Mouse (Mus musculus) intestine, embryonic 15.5 days (tissue): ENCODE data around the gene Nfyc. TPM values are rescaled to one million over a fixed set of nuclear protein-coding genes. Genes with fewer than 3 reads are reported as not detected.

Experiments
- ATAC-seq: fragments of 200-750 bp; cut with Nextera tagmentation; 2 replicates; pipeline ENCODE4 v1.8.0; 2017; ENCODE audit warnings: moderate TSS enrichment, moderate library complexity
- H3K27ac ChIP-seq: fragments of 300-500 bp; sonication (generic); 2 replicates; pipeline ENCODE4 v1.5.1; 2015; ENCODE audit warnings: mild to moderate bottlenecking, inconsistent platforms
- H3K27me3 ChIP-seq: fragments of 300-500 bp; sonication (generic); replicated peaks from 2 replicates; pipeline ENCODE4 v1.6.1; 2015; ENCODE audit warnings: inconsistent platforms
- H3K36me3 ChIP-seq: fragments of 300-500 bp; sonication (generic); 2 replicates; pipeline ENCODE4 v1.6.1; 2015; ENCODE audit warnings: inconsistent platforms
- H3K4me1 ChIP-seq: fragments of 300-500 bp; sonication (generic); replicated peaks from 2 replicates; pipeline ENCODE4 v1.6.1; 2015; ENCODE audit warnings: inconsistent platforms
- H3K4me2 ChIP-seq: fragments of 300-500 bp; sonication (generic); replicated peaks from 2 replicates; pipeline ENCODE4 v1.6.1; 2015; ENCODE audit warnings: mild to moderate bottlenecking, inconsistent platforms
- H3K4me3 ChIP-seq: fragments of 300-500 bp; sonication (generic); replicated peaks from 2 replicates; pipeline ENCODE4 v1.5.1; 2015; ENCODE audit warnings: inconsistent platforms
- H3K9ac ChIP-seq: fragments of 300-500 bp; sonication (generic); 2 replicates; pipeline ENCODE4 v1.6.1; 2015; ENCODE audit warnings: inconsistent platforms
- H3K9me3 ChIP-seq: fragments of 300-500 bp; sonication (generic); 2 replicates; pipeline ENCODE4 v1.6.1; 2016; ENCODE audit warnings: inconsistent platforms
- WGBS: fragments of 180-500 bp; shearing (Covaris S2); methylation state at CpG from one replicate; pipeline ENCODE4 v1.1.7; 2015; 5-methylcytosine and 5-hydroxymethylcytosine counted together
- polyA plus RNA-seq: library from polyadenylated mRNA; unstranded; fragments of >200 nt; fragmentation: Nextera tagmentation; extraction: Ambion mirVana; gene quantifications from 2 replicates; pipeline ENCODE4 v1.2.1, GENCODE M21; 2015

Gene Nfyc
- polyA plus RNA-seq, 1 experiment from 2014 or later: 86.2 TPM

DNA sequence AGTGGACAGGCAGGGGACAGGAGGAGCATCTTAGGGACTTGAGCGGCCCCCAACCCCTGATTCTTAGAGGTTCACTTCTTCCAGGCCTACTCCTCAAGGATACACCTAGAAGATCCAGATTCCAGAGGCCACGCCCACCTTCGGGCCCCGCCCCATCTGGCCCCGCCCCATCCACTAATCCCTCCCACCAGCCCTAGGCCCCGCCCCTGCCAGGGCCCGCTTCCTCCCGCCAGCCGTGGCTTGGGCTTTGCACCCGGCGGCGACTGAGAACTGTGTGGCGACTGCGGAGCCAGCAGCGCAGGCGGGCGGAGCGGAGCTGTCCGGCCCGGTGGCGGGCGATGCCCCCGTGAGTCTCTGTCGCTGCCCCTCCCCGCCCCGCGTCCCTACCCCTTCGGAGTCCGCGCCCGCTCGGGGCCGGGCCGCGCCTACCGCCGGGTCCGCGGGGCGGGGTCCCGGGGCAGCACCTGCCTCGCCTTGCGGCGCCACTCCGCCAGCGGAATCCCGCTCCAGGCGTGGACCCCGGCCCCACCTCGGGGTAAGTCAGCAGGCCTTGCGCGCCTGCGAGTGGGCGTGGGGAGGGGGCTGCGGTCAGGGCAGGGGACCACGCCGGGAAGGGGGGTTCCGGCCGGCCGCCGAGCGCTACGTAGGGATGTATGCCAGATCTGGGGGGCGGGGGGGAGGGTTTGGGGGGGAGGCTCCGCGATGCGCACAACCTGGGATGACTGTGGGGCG is 23.4 kb upstream of the Nfyc start, which contains the start of gene Rims3:
Rims3 (plus strand) TSS at position 229 of the 732 bp plus-strand sequence.
- no peaks in the 10 kb centered on the region for H3K4me1 ChIP-seq
- peaks cover 15% of the 10 kb centered on the region for H3K27me3 ChIP-seq
- no peaks in the 10 kb centered on the region for H3K36me3 ChIP-seq
- peak; percentile 89 for ATAC-seq
- peak within 1 kb of the TSS; percentile 92 for H3K4me2 ChIP-seq
- WGBS: 2% methylated on average over 67 of the region's 68 CpGs
- H3K9ac ChIP-seq: peak within 1 kb of the TSS; percentile 53
- no peak within 1 kb of the TSS for H3K27ac ChIP-seq
- peak within 1 kb of the TSS; percentile 54 for H3K4me3 ChIP-seq
- H3K9me3 ChIP-seq: no peaks in the 10 kb centered on the region

DNA sequence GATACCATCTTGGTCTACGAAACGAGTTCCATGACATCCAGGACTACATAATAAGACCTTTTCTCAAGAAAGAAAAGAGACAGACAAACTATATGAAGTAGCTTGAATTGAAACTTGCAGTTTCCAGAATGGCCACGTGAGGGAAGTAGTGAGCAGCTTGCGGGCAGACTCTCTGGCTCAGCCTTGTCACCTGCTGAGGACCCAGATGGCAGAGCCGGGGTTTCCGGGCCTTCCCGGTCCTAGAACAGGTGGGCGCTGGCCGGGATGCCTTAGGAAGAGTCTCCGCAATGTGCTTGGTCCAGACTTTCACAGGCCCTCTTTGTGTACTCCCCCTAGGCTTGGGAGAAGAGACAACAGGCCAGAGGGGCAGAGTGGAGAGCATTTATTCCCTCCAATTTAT is 19.6 kb upstream of the Nfyc start:
- Histone ChIP-seq H3K4me3 (no peak overlapping the region), H3K4me1 (no peaks in the 10 kb centered on the region), H3K9ac (no peak overlapping the region), H3K27me3 (peaks cover 15% of the 10 kb centered on the region), H3K4me2 (no peak overlapping the region), H3K27ac (no peak overlapping the region), H3K9me3 (no peaks in the 10 kb centered on the region), H3K36me3 (no peaks in the 10 kb centered on the region)
- 4% methylated on average over 10 of the region's 10 CpGs for WGBS
- 0 out of 2 replicates have a peak, but pooled peaks have one; percentile 29 for ATAC-seq

DNA sequence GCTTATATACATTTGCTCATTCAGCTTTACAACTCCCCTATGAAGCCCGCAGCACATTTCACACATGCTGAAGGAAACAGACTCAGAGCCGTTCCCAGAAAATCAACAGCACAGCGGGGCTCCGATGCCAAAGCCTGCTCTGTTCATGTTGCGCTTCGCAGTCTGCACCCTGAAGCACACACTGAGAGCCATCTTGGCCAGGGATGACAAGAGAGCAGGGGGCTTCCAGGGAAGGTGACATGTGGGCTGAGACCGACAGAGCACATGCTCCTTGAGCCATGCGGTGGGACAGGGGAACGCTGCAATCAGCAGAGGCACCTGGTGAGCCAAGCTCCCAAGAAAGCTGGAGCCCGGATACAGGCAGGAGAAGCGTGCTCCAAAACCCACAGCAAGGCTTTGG is 18.1 kb upstream of the Nfyc start:
- Histone ChIP-seq H3K36me3 (no peaks in the 10 kb centered on the region), H3K27ac (no peak overlapping the region), H3K9ac (no peak overlapping the region), H3K4me1 (no peaks in the 10 kb centered on the region), H3K4me3 (no peak overlapping the region), H3K9me3 (no peaks in the 10 kb centered on the region), H3K27me3 (0 out of 2 replicates have a peak, but pooled peaks cover 3% of the 10 kb centered on the region), H3K4me2 (no peak overlapping the region)
- no peak for ATAC-seq
- 63% methylated on average over 11 of the region's 11 CpGs for WGBS

DNA sequence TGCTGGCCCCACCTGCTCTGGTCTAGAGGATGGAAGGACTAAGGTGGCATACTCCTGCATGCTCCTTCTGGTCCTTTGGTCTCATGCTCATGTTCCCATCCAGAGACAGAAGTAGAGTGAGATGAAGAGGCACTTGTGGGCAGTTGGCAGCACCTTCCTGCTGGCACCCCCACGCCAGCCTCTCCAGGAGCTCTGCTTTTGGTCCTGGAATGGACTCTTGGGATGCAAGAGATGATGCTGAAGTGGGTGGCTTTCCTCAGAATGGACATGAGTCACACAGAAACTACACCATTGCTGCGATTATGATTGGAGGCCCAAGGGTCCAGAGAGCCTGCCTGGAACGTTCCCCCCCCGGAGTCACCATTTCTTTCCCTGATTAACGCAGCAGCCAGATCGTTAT is 17.5 kb upstream of the Nfyc start:
- Histone ChIP-seq H3K27ac (no peak overlapping the region), H3K9me3 (no peaks in the 10 kb centered on the region), H3K36me3 (no peaks in the 10 kb centered on the region), H3K4me1 (no peaks in the 10 kb centered on the region), H3K9ac (no peak overlapping the region), H3K4me2 (no peak overlapping the region), H3K27me3 (0 out of 2 replicates have a peak, but pooled peaks cover 3% of the 10 kb centered on the region), H3K4me3 (no peak overlapping the region)
- no peak for ATAC-seq
- 74% methylated on average over 6 of the region's 6 CpGs for WGBS

DNA sequence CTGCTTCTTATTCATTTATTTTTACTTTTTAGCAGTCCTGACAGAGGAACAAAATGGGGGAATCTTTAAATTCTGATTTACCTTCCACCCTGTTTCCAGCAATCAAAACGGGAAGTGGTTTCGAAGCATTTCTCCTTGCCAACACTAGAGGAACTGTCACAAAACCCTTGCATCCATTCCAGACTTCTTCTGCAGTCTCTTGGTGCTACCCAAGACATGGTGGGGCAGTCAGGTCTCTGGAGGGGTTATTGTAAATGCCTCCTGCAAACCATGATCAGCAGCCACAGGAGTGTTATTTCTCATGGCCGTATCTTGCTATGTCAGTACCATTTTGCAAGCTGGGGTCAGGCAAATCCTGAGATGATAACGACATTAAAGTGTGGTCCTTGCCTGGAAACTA is 13.7 kb upstream of the Nfyc start:
- Histone ChIP-seq H3K4me3 (no peak overlapping the region), H3K27ac (no peak overlapping the region), H3K4me1 (no peaks in the 10 kb centered on the region), H3K4me2 (no peak overlapping the region), H3K9ac (no peak overlapping the region), H3K36me3 (no peaks in the 10 kb centered on the region), H3K27me3 (no peaks in the 10 kb centered on the region), H3K9me3 (no peaks in the 10 kb centered on the region)
- 70% methylated on average over 4 of the region's 4 CpGs for WGBS
- no peak for ATAC-seq

DNA sequence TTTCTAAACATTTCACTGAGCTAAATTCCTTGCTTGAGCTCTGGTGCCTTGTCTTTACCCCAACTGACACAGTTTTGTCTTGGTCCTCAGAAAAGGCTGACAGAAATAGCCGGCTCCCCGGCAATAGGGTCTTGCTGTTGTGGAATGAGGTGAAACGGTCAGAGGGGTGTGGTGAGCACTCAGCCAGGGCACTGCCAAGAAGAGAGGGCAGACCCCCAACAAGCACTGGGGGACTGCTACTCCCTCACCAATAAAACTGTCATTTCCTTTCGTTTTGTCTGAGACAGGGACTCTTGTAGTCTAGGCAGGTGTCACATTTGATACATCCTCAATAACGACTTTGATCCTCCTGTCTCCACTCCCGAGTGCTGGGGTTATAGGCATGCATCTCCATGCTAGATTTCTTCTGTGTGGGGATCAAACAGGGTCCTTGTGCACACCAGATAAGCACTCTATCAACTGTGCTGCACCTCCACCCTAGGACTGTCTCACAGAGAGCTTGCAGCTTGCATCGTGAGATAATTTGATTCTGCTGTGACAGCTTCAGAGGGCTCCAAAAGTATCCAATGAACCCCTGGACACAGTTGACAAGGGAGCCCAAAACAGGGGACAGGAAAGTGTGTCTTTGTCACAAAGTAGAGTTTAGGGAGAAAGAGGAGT is 13.2 kb upstream of the Nfyc start:
- 33% methylated on average over 7 of the region's 7 CpGs for WGBS
- Histone ChIP-seq H3K9me3 (no peaks in the 10 kb centered on the region), H3K4me2 (no peak overlapping the region), H3K36me3 (no peaks in the 10 kb centered on the region), H3K4me3 (no peak overlapping the region), H3K27ac (no peak overlapping the region), H3K9ac (no peak overlapping the region), H3K27me3 (no peaks in the 10 kb centered on the region), H3K4me1 (no peaks in the 10 kb centered on the region)
- no peak for ATAC-seq

DNA sequence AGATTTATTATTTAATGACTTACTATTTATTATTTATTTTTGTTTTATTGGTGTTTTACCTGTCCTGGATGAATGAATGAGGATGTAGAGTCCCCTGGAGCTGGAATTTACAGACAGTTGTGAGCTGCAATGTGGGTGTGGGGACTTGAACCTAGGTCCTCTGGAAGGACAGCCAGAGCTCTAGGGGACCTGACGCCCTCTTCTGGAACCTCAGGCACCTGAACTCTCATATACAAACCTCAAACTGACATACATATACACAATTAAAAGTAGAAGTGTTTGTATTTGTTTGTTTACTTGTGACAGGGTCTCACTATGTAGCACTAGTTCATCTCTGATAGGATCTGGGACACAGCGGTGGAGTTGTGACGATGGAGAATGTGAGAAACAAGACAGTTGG is 10.0 kb upstream of the Nfyc start:
- no peak overlapping the region for H3K27ac ChIP-seq
- no peaks in the 10 kb centered on the region for H3K36me3 ChIP-seq
- H3K4me3 ChIP-seq: no peak overlapping the region
- 86% methylated on average over 3 of the region's 3 CpGs for WGBS
- H3K27me3 ChIP-seq: no peaks in the 10 kb centered on the region
- H3K4me2 ChIP-seq: no peak overlapping the region
- H3K9me3 ChIP-seq: no peaks in the 10 kb centered on the region
- H3K9ac ChIP-seq: no peak overlapping the region
- H3K4me1 ChIP-seq: no peaks in the 10 kb centered on the region
- ATAC-seq: no peak

DNA sequence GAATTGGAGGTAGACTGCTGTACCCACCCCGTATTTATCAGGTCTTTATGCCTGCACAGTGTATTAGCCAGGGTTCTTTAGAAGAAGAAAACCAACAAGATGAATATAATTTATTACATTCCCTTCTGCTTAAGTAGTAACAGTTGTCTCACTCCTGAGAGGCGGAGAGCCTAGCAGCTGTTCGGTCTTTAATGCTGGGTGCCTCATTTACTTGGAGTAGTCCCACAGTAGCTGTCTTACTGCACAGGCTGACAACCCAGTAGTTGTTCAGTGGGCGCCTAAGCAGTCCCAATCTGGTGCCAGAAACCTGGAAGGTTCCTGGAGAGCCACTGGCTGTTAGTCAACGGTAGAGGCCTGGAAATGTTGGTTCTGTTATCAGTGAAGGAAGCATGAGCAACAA is 605 bp downstream of the Nfyc start:
- no peak overlapping the region for H3K9ac ChIP-seq
- ATAC-seq: no peak
- no peaks in the 10 kb centered on the region for H3K9me3 ChIP-seq
- H3K4me3 ChIP-seq: no peak overlapping the region
- 53% methylated on average over 5 of the region's 5 CpGs for WGBS
- no peak overlapping the region for H3K27ac ChIP-seq
- no peaks in the 10 kb centered on the region for H3K27me3 ChIP-seq
- no peaks in the 10 kb centered on the region for H3K36me3 ChIP-seq
- H3K4me1 ChIP-seq: no peaks in the 10 kb centered on the region
- H3K4me2 ChIP-seq: no peak overlapping the region

DNA sequence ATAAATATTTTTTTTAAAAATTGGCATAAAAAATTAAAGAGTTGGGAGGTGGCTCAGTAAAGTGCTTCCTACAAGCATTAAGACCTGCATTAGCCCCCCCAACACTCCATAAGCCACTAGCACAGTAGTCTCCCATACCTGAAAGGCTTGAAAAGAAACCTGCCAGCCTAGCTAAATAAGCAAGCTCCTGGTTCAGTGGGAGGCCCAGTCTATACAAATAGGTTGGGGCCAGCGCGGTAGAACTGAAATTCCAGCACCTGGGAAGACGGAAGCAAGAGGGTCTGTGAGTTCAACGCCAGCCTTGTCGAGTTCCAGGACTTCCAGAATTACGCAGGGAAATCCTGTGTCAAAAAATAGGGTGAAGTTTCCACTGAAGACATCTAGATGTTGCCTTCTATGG is 5.0 kb downstream of the Nfyc start:
- Histone ChIP-seq H3K4me2 (no peak overlapping the region), H3K4me1 (peaks cover 10% of the 10 kb centered on the region), H3K9ac (no peak overlapping the region), H3K27me3 (no peaks in the 10 kb centered on the region), H3K36me3 (no peaks in the 10 kb centered on the region), H3K4me3 (no peak overlapping the region), H3K27ac (no peak overlapping the region), H3K9me3 (no peaks in the 10 kb centered on the region)
- WGBS: 89% methylated on average over 6 of the region's 6 CpGs
- no peak for ATAC-seq

DNA sequence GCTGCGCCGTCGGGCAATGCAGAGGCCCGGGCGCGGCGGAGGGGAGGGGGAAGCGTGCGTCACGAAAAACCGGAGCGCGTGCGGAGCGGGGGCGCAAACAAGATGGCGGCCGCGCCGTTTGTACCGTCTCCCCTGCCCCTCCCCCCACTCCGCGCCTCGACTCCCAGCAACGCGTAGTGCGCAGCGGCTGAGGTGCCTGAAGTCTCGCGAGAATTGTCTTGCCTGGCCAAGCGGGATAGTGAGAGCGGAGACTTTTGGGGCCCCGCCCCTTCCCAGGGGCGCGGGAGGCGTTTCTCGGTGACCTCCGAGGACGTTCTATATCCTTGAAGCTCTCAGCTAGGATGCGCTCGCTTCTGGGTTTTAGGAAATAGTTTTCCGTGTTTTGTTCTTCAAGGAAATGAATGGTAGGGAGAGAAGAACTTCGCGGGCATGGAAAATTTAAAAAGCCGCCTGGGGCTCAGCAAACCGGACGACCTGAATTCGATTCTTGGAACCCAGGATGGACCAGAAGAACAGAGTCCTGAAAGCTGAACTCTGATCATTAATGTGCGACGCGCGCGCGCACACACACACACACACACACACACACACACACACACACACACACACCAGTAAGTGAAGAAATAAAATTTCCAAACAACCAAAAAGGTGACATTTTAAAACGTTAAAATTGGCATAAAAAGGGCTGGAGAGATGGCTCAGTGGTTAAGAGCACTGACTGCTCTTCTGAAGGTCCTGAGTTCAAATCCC is 5.6 kb downstream of the Nfyc start:
- peak; percentile 98 for ATAC-seq
- Histone ChIP-seq H3K4me3 (peak overlapping the region; percentile 76), H3K4me1 (peaks cover 10% of the 10 kb centered on the region), H3K36me3 (no peaks in the 10 kb centered on the region), H3K27ac (peak overlapping the region; percentile 100), H3K4me2 (peak overlapping the region; percentile 72), H3K27me3 (no peaks in the 10 kb centered on the region), H3K9me3 (no peaks in the 10 kb centered on the region), H3K9ac (peak overlapping the region; percentile 99)
- WGBS: under 1% methylated on average over 55 of the region's 55 CpGs

DNA sequence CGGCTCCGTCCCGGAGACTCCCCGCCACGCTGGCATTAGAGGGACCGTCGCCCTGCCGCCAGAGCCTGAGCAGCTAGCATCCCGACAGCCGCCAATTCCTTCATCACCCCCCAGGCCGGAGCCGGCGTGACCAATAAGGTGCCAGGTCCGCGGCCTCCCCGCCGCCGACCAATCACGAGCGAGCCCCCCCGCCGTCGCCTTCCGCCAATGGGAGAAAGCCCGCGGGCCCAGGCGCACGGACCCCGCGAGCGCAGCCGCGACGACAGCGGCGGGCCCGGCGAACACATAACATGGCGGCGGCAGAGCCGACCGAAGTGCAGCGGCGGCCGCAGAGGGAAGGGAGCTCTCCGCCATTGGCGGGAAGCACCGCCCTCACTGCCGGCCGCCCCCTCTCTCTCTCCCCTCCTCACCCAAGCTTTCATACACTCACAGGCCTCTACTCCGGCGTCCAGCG is 6.2 kb downstream of the Nfyc start:
- Histone ChIP-seq H3K36me3 (no peaks in the 10 kb centered on the region), H3K9me3 (no peaks in the 10 kb centered on the region), H3K4me1 (peaks cover 10% of the 10 kb centered on the region), H3K9ac (peak overlapping the region; percentile 99), H3K4me2 (peak overlapping the region; percentile 72), H3K4me3 (peak overlapping the region; percentile 76), H3K27ac (peak overlapping the region; percentile 100), H3K27me3 (no peaks in the 10 kb centered on the region)
- ATAC-seq: peak; percentile 97
- under 1% methylated on average over 49 of the region's 53 CpGs for WGBS

DNA sequence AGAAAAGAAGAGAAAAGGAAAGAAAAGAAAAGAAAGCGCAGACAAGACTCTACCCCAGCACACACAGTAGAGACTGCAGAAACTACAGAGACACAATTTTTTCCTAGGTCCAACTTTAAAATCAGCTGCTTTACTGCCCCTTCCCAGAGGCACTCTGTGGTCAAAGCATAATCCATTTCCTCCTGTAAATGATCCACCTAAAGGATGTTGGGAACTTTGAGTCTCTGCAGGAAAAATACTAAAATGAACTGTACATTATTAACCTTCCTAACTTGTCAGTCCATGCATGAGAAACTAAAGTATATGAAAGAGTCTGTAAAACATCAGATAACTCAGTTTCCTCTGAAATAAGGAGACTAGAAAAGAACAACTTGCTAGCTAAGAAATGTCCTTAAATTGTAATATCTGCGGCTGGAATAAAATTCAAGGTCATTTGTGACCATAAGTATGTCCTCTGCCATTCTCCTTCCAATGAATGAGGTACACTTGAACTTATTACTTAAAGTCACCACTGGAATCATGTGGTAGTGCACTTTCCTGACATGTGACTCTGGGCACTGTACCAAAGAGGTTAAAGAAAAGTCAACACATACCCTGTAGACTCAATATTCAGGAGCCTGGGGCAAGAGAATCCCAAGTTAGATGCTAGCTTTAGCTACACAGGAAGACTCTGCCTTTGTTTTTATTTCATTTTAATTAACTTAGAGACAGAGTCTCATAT is 9.0 kb downstream of the Nfyc start:
- peaks cover 18% of the 10 kb centered on the region for H3K4me1 ChIP-seq
- H3K36me3 ChIP-seq: no peaks in the 10 kb centered on the region
- no peak overlapping the region for H3K27ac ChIP-seq
- H3K9me3 ChIP-seq: no peaks in the 10 kb centered on the region
- WGBS: 92% methylated on average over 2 of the region's 2 CpGs
- no peak overlapping the region for H3K4me2 ChIP-seq
- H3K4me3 ChIP-seq: no peak overlapping the region
- ATAC-seq: no peak
- H3K9ac ChIP-seq: no peak overlapping the region
- H3K27me3 ChIP-seq: no peaks in the 10 kb centered on the region
